Mouse (Mus musculus) hindbrain, embryonic 14.5 days (tissue): ENCODE data around the gene Btbd3. TPM values are rescaled to one million over a fixed set of nuclear protein-coding genes. Genes with fewer than 3 reads are reported as not detected.

Experiments
- ATAC-seq: fragments of 200-750 bp; cut with Nextera tagmentation; 2 replicates; pipeline ENCODE4 v1.8.0; 2017; ENCODE audit warnings: moderate number of reproducible peaks, mild to moderate bottlenecking, moderate TSS enrichment, moderate library complexity; ENCODE audit not compliant: low FRiP score
- DNase-seq: peaks from one replicate; pipeline ENCODE4 v3.0.0-alpha.2; 2015; ENCODE audit warnings: low spot score
- H3K27ac ChIP-seq: fragments of 300-500 bp; sonication (generic); 2 replicates; pipeline ENCODE4 v1.5.1; 2014; ENCODE audit warnings: mild to moderate bottlenecking, moderate library complexity
- H3K27me3 ChIP-seq: fragments of 300-500 bp; sonication (generic); 2 replicates; pipeline ENCODE4 v1.6.1; 2014; ENCODE audit warnings: mild to moderate bottlenecking, low read length, mixed read lengths; ENCODE audit not compliant: control insufficient read depth, insufficient read depth
- H3K36me3 ChIP-seq: fragments of 300-500 bp; sonication (generic); replicated peaks from 2 replicates; pipeline ENCODE4 v1.6.1; 2014; ENCODE audit not compliant: control insufficient read depth, insufficient read depth
- H3K4me1 ChIP-seq: fragments of 300-500 bp; sonication (generic); replicated peaks from 2 replicates; pipeline ENCODE4 v1.6.1; 2014; ENCODE audit warnings: antibody characterized with exemption, low read length, mixed read lengths; ENCODE audit not compliant: control insufficient read depth, insufficient read depth
- H3K4me2 ChIP-seq: fragments of 300-500 bp; sonication (generic); replicated peaks from 2 replicates; pipeline ENCODE4 v1.6.1; 2014; ENCODE audit warnings: mild to moderate bottlenecking, moderate library complexity
- H3K4me3 ChIP-seq: fragments of 300-500 bp; sonication (generic); replicated peaks from 2 replicates; pipeline ENCODE4 v1.5.1; 2014; ENCODE audit warnings: mild to moderate bottlenecking, low read length
- H3K9ac ChIP-seq: fragments of 300-500 bp; sonication (generic); 2 replicates; pipeline ENCODE4 v1.6.1; 2014
- H3K9me3 ChIP-seq: fragments of 300-500 bp; sonication (generic); 2 replicates; pipeline ENCODE4 v1.6.1; 2016; ENCODE audit warnings: low read length; ENCODE audit not compliant: control insufficient read depth
- WGBS: fragments of 180-500 bp; shearing (Covaris S2); extraction: QIAGEN DNeasy Blood & Tissue Kit; methylation state at CpG from one replicate; pipeline ENCODE4 v1.1.7; 2014; 5-methylcytosine and 5-hydroxymethylcytosine counted together
- polyA plus RNA-seq: library from polyadenylated mRNA; unstranded; fragments of >200 nt; fragmentation: Nextera tagmentation; extraction: Ambion mirVana; gene quantifications from 2 replicates; pipeline ENCODE4 v1.2.1, GENCODE M21; 2014

Btbd3 gene
- polyA plus RNA-seq, 1 experiment from 2014 or later, result 32.1 TPM

DNA sequence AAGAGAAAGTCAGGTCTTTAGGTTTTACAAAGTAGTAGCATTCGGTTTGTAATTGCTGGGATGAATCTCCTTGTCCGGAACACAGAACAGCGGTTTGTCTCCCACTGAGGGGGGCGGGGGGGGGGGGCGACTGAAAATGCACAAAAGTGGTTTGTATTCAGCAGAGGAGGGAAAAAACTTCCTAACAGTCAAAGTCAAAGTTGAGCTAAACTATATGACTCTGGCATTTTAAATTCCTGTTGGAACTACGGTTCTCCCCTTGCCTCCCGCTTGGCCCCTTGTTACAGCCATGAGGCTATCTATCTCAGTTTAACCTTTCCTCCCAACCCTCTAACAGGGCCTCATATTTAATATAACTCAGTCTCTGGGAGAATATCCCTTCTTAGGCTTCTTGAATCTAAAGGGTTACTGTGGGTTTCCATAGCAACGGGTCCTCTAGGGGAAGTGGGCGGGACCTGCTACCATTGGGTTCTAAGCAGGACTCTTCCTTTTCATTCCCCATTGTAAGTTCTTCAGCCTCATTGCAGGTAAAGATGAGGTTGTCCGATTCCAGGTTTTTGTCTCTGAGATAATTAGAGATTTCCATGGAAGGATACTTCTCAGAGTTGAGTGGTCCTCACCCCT, 1.4 kb downstream of the Btbd3 start:
- 0% methylated on average over 10 of the region's 10 CpGs for WGBS
- peak overlapping the region; percentile 82; the same call in 1 of the 2 replicates for H3K9ac ChIP-seq
- H3K4me1 ChIP-seq, result peaks cover 29% of the 10 kb centered on the region
- H3K36me3 ChIP-seq, result no peaks in the 10 kb centered on the region
- peak overlapping the region; percentile 81 for H3K4me3 ChIP-seq
- DNase-seq (peak; percentile 86), ATAC-seq (peak; percentile 28; the same call in 1 of the 2 replicates)
- peak overlapping the region; percentile 93 for H3K27ac ChIP-seq
- no peaks in the 10 kb centered on the region for H3K27me3 ChIP-seq
- peak overlapping the region; percentile 78 for H3K4me2 ChIP-seq
- no peaks in the 10 kb centered on the region for H3K9me3 ChIP-seq

DNA sequence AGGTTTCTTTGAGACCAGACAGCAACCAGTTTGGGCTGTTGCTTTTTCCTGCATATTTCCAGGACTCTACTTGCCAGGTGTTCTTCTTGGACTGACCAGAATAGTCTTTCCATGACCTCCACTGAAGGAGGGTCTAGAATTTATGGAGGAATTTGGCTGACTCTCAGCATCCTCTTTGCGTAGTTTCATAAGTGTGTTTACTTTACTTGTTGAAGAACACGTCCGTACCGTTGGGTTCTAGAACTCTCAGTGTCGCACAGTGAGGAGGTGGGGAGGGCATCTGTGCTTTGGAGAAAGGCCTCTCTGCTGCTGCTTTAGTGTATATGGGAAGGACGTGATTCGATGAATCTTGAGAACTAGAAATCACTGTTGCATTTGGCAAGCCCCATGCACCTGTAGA, 4.8 kb downstream of the Btbd3 start:
- DNase-seq (no peak), ATAC-seq (no peak)
- H3K27me3 ChIP-seq, result no peaks in the 10 kb centered on the region
- no peak overlapping the region for H3K27ac ChIP-seq
- no peaks in the 10 kb centered on the region for H3K36me3 ChIP-seq
- no peak overlapping the region for H3K9ac ChIP-seq
- no peak overlapping the region for H3K4me3 ChIP-seq
- H3K4me1 ChIP-seq, result peaks cover 42% of the 10 kb centered on the region
- H3K9me3 ChIP-seq, result no peaks in the 10 kb centered on the region
- H3K4me2 ChIP-seq, result no peak overlapping the region
- 90% methylated on average over 7 of the region's 7 CpGs for WGBS

DNA sequence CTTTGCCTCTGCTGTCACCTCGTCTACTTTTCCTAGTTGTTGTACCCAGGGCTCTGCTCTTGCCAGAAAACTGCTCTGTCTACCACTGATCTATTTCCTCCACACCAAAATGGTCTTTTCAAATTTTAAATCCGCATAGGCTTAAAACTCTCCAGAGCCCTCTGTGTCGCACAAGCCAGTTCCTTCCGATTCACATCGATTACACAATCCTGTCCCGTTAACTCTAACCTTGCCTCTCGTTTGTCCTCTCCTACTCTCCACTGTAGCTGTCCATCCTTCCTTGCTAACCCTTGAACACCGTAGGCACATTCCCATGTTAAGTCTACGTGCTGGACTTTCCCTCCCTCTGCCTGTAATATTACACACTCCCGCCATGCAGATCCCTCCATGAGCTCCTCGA, 6.5 kb downstream of the Btbd3 start:
- H3K4me1 ChIP-seq, result peaks cover 53% of the 10 kb centered on the region
- no peaks in the 10 kb centered on the region for H3K27me3 ChIP-seq
- no peaks in the 10 kb centered on the region for H3K9me3 ChIP-seq
- DNase-seq, result no peak
- ATAC-seq, result no peak
- no peak overlapping the region for H3K27ac ChIP-seq
- H3K9ac ChIP-seq, result no peak overlapping the region
- H3K36me3 ChIP-seq, result no peaks in the 10 kb centered on the region
- WGBS, result 89% methylated on average over 11 of the region's 11 CpGs
- H3K4me2 ChIP-seq, result no peak overlapping the region
- H3K4me3 ChIP-seq, result no peak overlapping the region

DNA sequence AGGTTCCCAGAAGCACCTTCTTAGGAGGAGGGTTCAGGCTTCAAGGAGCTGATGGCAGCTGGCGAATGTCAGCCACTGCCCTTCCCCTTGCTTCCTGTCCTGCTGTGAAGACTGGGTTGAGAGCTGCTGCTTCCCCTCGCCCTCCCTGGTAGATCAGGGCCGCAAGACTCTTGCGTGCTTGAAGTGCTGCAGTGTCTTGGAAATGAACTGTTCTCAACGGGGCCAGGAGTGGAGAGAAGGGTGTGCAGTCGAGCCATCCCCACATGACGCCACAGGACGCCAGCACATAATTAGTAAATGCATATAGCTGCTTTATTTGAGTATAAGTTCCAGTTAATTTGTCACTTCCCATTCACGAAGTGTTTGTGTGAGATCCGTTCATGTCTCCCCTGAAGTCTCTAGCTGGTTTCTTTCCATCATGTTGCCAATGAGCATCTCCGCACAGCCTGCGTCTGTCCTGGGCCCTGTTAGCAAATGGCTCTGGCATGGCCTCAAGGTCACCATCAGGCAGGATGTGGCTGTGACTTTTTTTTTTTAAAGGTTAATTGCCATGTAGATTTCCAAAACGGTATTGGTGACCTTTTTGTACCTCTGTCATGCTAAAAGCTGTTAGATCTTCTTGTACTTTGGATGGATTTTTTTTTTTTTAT, 9.1 kb downstream of the Btbd3 start:
- H3K36me3 ChIP-seq, result no peaks in the 10 kb centered on the region
- H3K9ac ChIP-seq, result no peak overlapping the region
- H3K27me3 ChIP-seq, result no peaks in the 10 kb centered on the region
- no peak for DNase-seq
- H3K4me1 ChIP-seq, result peaks cover 37% of the 10 kb centered on the region
- no peak overlapping the region for H3K27ac ChIP-seq
- ATAC-seq, result no peak
- no peak overlapping the region for H3K4me3 ChIP-seq
- H3K4me2 ChIP-seq, result no peak overlapping the region
- WGBS, result 26% methylated on average over 13 of the region's 13 CpGs
- no peaks in the 10 kb centered on the region for H3K9me3 ChIP-seq

DNA sequence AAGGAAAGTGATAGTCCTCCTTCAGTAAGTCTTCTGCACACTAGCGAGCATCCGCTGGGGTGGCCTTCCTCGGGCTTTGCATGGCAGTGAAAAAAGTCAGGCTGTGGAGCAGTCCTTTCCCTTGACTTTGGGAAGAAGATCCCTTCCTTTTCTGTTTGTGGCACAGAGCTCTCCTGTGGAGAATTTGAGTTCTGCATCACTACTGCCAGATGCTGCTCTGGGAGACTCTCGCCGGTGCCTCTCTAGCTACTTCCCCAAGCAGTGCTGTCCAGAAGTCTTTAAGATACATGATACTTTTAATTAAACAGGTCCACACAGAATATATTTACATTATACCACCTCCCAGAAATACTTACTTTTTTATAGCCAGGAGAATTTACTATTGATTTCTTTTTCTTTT, 10.3 kb downstream of the Btbd3 start:
- H3K4me2 ChIP-seq, result no peak overlapping the region
- DNase-seq (no peak), ATAC-seq (no peak)
- peaks cover 35% of the 10 kb centered on the region for H3K4me1 ChIP-seq
- H3K36me3 ChIP-seq, result no peaks in the 10 kb centered on the region
- no peaks in the 10 kb centered on the region for H3K27me3 ChIP-seq
- no peak overlapping the region for H3K9ac ChIP-seq
- H3K9me3 ChIP-seq, result no peaks in the 10 kb centered on the region
- 71% methylated on average over 5 of the region's 5 CpGs for WGBS
- H3K27ac ChIP-seq, result no peak overlapping the region
- no peak overlapping the region for H3K4me3 ChIP-seq

DNA sequence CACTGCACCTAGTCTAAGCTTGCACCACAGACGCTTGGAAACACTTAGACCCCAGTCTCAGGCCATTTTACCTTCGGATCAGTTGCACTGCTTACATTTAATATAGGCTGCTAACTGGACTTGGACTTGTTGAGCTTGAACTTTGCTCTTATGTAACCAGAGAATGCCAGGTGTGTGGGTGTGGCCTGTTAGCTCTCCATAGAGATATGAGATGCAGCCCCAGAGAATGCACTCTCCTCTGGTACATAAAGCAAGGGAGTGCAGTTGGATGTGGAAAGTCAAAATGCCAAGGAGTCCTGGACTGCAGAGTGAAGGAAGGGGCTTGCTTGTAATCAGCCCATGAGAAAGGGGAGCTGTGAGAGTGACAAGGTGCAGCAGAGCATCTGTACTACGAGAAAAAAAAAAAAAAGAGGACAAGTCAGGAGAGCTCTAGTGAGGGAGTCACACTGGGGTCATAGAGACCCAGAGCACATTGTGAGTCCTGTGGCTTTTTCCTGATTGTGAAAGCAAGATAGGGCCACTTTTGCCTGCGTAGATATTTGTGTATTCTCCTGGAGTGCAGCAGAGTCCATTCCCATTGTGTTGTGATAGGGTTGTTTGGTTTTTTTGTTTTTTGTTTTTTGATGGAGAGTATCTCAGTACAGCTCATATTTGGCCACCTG, 11.6 kb downstream of the Btbd3 start:
- no peak for ATAC-seq
- no peak overlapping the region for H3K4me3 ChIP-seq
- no peak overlapping the region for H3K9ac ChIP-seq
- no peaks in the 10 kb centered on the region for H3K27me3 ChIP-seq
- peaks cover 32% of the 10 kb centered on the region for H3K4me1 ChIP-seq
- H3K4me2 ChIP-seq, result no peak overlapping the region
- H3K9me3 ChIP-seq, result no peaks in the 10 kb centered on the region
- 71% methylated on average over 4 of the region's 4 CpGs for WGBS
- H3K27ac ChIP-seq, result no peak overlapping the region
- H3K36me3 ChIP-seq, result no peaks in the 10 kb centered on the region
- no peak for DNase-seq

DNA sequence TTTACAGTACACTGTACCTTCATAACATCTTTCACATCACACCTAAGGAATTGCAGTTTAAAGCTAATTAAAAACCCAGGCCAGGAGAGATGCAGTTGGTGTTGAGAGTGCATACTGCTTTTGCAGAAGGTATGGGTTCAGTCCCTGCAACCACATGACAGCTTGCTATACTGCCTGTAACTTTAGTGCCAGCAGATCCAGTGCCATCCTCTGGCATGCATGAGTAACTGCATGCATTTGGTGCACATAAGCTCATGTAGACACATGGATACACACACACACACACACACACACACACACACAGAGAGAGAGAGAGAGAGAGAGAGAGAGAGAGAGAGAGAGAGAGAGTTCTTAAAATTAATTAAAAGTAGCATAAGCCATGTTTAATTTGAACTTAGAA, 13.0 kb downstream of the Btbd3 start:
- H3K27ac ChIP-seq, result no peak overlapping the region
- no peak overlapping the region for H3K4me2 ChIP-seq
- H3K9ac ChIP-seq, result no peak overlapping the region
- ATAC-seq (no peak), DNase-seq (no peak)
- H3K9me3 ChIP-seq, result no peaks in the 10 kb centered on the region
- no peaks in the 10 kb centered on the region for H3K36me3 ChIP-seq
- H3K4me1 ChIP-seq, result peaks cover 36% of the 10 kb centered on the region
- H3K27me3 ChIP-seq, result no peaks in the 10 kb centered on the region
- H3K4me3 ChIP-seq, result no peak overlapping the region

DNA sequence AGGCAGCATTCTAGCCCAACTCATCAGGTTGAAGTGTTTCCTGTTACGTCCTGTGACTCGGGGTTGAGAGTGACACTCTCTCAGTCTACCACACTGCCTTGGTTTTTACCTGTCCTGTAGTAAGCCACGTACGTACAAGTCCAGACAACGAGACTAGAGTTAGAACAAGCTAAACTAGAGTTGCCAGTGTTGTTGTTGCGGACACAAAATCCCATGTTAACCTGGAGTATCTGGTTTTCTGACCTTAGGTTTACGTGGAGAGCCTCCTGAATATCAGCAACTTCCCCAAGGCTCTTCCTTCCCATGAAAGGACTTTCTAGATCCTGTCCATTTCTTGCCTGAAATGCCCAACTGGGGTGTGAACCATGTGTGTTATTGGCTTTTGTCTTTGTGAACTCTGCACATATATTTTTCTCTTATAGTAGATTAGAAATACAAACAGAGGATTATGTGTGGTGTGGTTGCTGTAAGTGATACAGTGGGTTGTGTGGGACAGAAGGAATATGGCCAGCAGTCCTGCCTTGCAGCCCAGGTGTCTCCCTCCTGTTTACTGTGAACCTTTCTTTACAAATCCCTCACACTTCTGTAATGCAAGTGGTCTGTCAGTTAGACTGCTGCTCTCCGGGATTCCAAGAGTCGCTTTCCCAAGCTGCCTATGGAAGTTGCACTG, 17.2 kb downstream of the Btbd3 start:
- H3K27ac ChIP-seq, result no peak overlapping the region
- no peak overlapping the region for H3K4me2 ChIP-seq
- no peaks in the 10 kb centered on the region for H3K36me3 ChIP-seq
- H3K9ac ChIP-seq, result no peak overlapping the region
- H3K4me1 ChIP-seq, result peaks cover 23% of the 10 kb centered on the region
- no peak overlapping the region for H3K4me3 ChIP-seq
- DNase-seq (no peak), ATAC-seq (no peak)
- WGBS, result 88% methylated on average over 9 of the region's 9 CpGs
- no peaks in the 10 kb centered on the region for H3K27me3 ChIP-seq
- no peaks in the 10 kb centered on the region for H3K9me3 ChIP-seq

DNA sequence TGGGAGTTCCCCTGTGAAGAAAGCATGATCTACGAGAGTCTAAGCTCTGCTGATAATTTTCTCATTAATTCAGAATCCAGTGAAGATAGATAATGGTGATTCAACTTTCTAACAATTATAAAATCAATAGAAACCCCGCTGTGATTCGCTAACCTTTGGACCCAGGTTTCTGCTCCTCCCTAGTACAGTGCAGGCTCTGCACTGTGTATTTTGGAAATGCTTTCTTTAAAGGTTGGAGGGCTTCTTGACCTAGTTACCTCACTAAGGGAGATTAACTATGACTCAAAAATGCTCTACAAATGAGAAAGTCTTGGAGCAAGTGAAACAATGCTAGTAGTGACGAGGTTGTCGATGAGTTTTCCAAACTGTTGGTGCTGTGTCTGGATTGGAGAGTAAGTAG, 17.7 kb downstream of the Btbd3 start:
- no peak for ATAC-seq
- DNase-seq, result no peak
- 80% methylated on average over 5 of the region's 5 CpGs for WGBS

More for the DNA sequence above, 17.7 kb downstream of the Btbd3 start:
- H3K4me3 ChIP-seq, result no peak overlapping the region
- no peak overlapping the region for H3K9ac ChIP-seq
- H3K27me3 ChIP-seq, result no peaks in the 10 kb centered on the region
- no peak overlapping the region for H3K4me2 ChIP-seq
- no peaks in the 10 kb centered on the region for H3K9me3 ChIP-seq
- H3K36me3 ChIP-seq, result no peaks in the 10 kb centered on the region
- no peak overlapping the region for H3K27ac ChIP-seq
- peaks cover 23% of the 10 kb centered on the region for H3K4me1 ChIP-seq
